Mouse (Mus musculus): ENCODE measurements around the gene E2f4.

- TF ChIP-seq GATA1 (IDR thresholded peaks at IDR 0.05; ENCODE audit: borderline replicate concordance, low read length): no peak
- no peak for TF ChIP-seq FLI1 (IDR thresholded peaks at IDR 0.05; ENCODE audit: low read length)
Observed at GRCm38 (mm10) chr8:105280567-105280966, 16.9 kb upstream of the E2f4 start.

Data from megakaryocyte, embryonic 14.5 days (primary cell).